Comparison of ENCODE assay signal across 18 mouse cellular contexts in genomic region chr13:99630800-99631199, GRCm38 (mm10).
"Had no signal": no experiment of that assay in that cellular context is flagged by ENCODE, and none has a peak within 500 bp of the region (broad histone marks: within the 10 kb centered on the region; RNA-seq: fewer than 3 reads in every experiment).

No protein-coding gene starts in this region.

- H3K9ac ChIP-seq: liver, postnatal 0 days; lung, embryonic 15.5 days; midbrain, embryonic 12.5 days; neural tube, embryonic 12.5 days; stomach, embryonic 15.5 days had no signal

- H3K27me3 ChIP-seq: lung, embryonic 15.5 days; megakaryocyte, embryonic 14.5 days; midbrain, embryonic 12.5 days; neural tube, embryonic 12.5 days; stomach, embryonic 15.5 days had no signal

- H3K36me3 ChIP-seq: lung, embryonic 15.5 days; midbrain, embryonic 12.5 days; neural tube, embryonic 12.5 days; stomach, embryonic 15.5 days had no signal

- H3K9me3 ChIP-seq: lung, embryonic 15.5 days; megakaryocyte, embryonic 14.5 days; midbrain, embryonic 12.5 days; neural tube, embryonic 12.5 days; stomach, embryonic 15.5 days had no signal

- H3K4me2 ChIP-seq: lung, embryonic 15.5 days; midbrain, embryonic 12.5 days; neural tube, embryonic 12.5 days; stomach, embryonic 15.5 days had no signal

- H3K4me3 ChIP-seq: lung, embryonic 15.5 days; megakaryocyte, embryonic 14.5 days; midbrain, embryonic 12.5 days; neural tube, embryonic 12.5 days; stomach, embryonic 15.5 days had no signal

- H3K27ac ChIP-seq: lung, embryonic 15.5 days; macrophage; midbrain, embryonic 12.5 days; neural tube, embryonic 12.5 days; stomach, embryonic 15.5 days; stomach, postnatal 0 days had no signal

- DNase-seq: liver, postnatal 0 days; lung, adult 2 months; lung, postnatal 14 days; lung, postnatal 36 days; midbrain, embryonic 14.5 days; right cerebral cortex, postnatal 14 days; thymus, adult 18-20 months; thymus, postnatal 14 days; thymus, postnatal 36 days had no signal

- H3K4me1 ChIP-seq: lung, embryonic 15.5 days; megakaryocyte, embryonic 14.5 days; midbrain, embryonic 12.5 days; neural tube, embryonic 12.5 days; stomach, embryonic 15.5 days had no signal

- ATAC-seq: liver, postnatal 0 days; lung, postnatal 0 days; midbrain, embryonic 16.5 days had no signal
